Mouse (Mus musculus) lung, postnatal 0 days (tissue): ENCODE results near the gene Sipa1. TPM values are rescaled to one million over a fixed set of nuclear protein-coding genes. Genes with fewer than 3 reads are reported as not detected.

Source experiments
- ATAC-seq: fragments of 200-750 bp; cut with Nextera tagmentation; 2 replicates; pipeline ENCODE4 v1.8.0; 2017; ENCODE audit warnings: moderate library complexity
- DNase-seq: peaks from one replicate; pipeline ENCODE4 v3.0.0-alpha.2; 2016; ENCODE audit warnings: low spot score
- H3K27ac ChIP-seq: fragments of 300-500 bp; sonication (generic); 2 replicates; pipeline ENCODE4 v1.5.1; 2014; ENCODE audit warnings: antibody characterized with exemption, mild to moderate bottlenecking, low read length, mixed read lengths
- H3K27me3 ChIP-seq: fragments of 300-500 bp; sonication (generic); replicated peaks from 2 replicates; pipeline ENCODE4 v1.6.1; 2014; ENCODE audit warnings: low read length, mixed read lengths; ENCODE audit not compliant: insufficient read depth
- H3K36me3 ChIP-seq: fragments of 300-500 bp; sonication (generic); 2 replicates; pipeline ENCODE4 v1.6.1; 2014; ENCODE audit warnings: low read length, mixed read lengths; ENCODE audit not compliant: insufficient read depth
- H3K4me1 ChIP-seq: fragments of 300-500 bp; sonication (generic); 2 replicates; pipeline ENCODE4 v1.6.1; 2014; ENCODE audit warnings: antibody characterized with exemption, low read depth, low read length, mixed read lengths; ENCODE audit not compliant: insufficient read depth
- H3K4me2 ChIP-seq: fragments of 300-500 bp; sonication (generic); replicated peaks from 2 replicates; pipeline ENCODE4 v1.6.1; 2014; ENCODE audit warnings: low read depth, mild to moderate bottlenecking, low read length, moderate library complexity, mixed read lengths
- H3K4me3 ChIP-seq: fragments of 300-500 bp; sonication (generic); 2 replicates; pipeline ENCODE4 v1.5.1; 2014; ENCODE audit warnings: low read depth, low read length
- H3K9ac ChIP-seq: fragments of 300-500 bp; sonication (generic); replicated peaks from 2 replicates; pipeline ENCODE4 v1.6.1; 2014; ENCODE audit warnings: low read depth, mild to moderate bottlenecking
- H3K9me3 ChIP-seq: fragments of 300-500 bp; sonication (generic); 2 replicates; pipeline ENCODE4 v1.6.1; 2016; ENCODE audit warnings: low read length, mixed read lengths
- CTCF ChIP-seq: IDR thresholded peaks from 2 replicates; pipeline ENCODE4 v1.5.1; 2016; ENCODE audit warnings: antibody characterized with exemption, mild to moderate bottlenecking
- EP300 ChIP-seq: IDR thresholded peaks from 2 replicates; pipeline ENCODE4 v1.6.1; 2016; ENCODE audit warnings: antibody characterized with exemption, mild to moderate bottlenecking, control low read depth
- WGBS: fragments of 180-500 bp; shearing (Covaris S2); extraction: QIAGEN DNeasy Blood & Tissue Kit; methylation state at CpG from one replicate; pipeline ENCODE4 v1.1.7; 2014; 5-methylcytosine and 5-hydroxymethylcytosine counted together
- polyA plus RNA-seq: library from polyadenylated mRNA; unstranded; fragments of >200 nt; fragmentation: Nextera tagmentation; extraction: Ambion mirVana; gene quantifications from 2 replicates; pipeline ENCODE4 v1.2.1, GENCODE M21; 2015

Sipa1 gene
- polyA plus RNA-seq = 32.6 and 38.2 TPM in 2 replicates

GRCm38 (mm10) chr19:5662981-5663913 is at the start of gene Sipa1:
Sipa1 (minus strand) TSS chr19:5663707.
- Histone ChIP-seq H3K4me2 (peak within 1 kb of the TSS; percentile 62), H3K9me3 (no peaks in the 10 kb centered on the region), H3K4me3 (peak within 1 kb of the TSS; percentile 37), H3K9ac (peak within 1 kb of the TSS; percentile 20; the same call in 1 of the 2 replicates), H3K36me3 (peaks cover 21% of the 10 kb centered on the region), H3K4me1 (no peaks in the 10 kb centered on the region), H3K27me3 (no peaks in the 10 kb centered on the region), H3K27ac (peak within 1 kb of the TSS; percentile 62)
- TF ChIP-seq CTCF = peak; percentile 29; the same call in 1 of the 2 replicates
- TF ChIP-seq EP300 = no peak
- 5% methylated on average over 32 of the region's 32 CpGs for WGBS
- ATAC-seq = peak; percentile 94
- DNase-seq = peak; percentile 96

GRCm38 (mm10) chr19:5713255-5713654 is 49.7 kb upstream of the Sipa1 start:
- H3K9ac ChIP-seq = no peak overlapping the region
- no peaks in the 10 kb centered on the region for H3K27me3 ChIP-seq
- peaks cover 8% of the 10 kb centered on the region for H3K4me1 ChIP-seq
- peaks cover 11% of the 10 kb centered on the region; the same call in 1 of the 2 replicates for H3K36me3 ChIP-seq
- no peak overlapping the region for H3K4me3 ChIP-seq
- DNase-seq = no peak
- peak overlapping the region; percentile 62 for H3K27ac ChIP-seq
- 56% methylated on average over 5 of the region's 5 CpGs for WGBS
- no peak for TF ChIP-seq EP300
- TF ChIP-seq CTCF = no peak
- H3K9me3 ChIP-seq = no peaks in the 10 kb centered on the region
- no peak for ATAC-seq
- H3K4me2 ChIP-seq = no peak overlapping the region

DNA sequence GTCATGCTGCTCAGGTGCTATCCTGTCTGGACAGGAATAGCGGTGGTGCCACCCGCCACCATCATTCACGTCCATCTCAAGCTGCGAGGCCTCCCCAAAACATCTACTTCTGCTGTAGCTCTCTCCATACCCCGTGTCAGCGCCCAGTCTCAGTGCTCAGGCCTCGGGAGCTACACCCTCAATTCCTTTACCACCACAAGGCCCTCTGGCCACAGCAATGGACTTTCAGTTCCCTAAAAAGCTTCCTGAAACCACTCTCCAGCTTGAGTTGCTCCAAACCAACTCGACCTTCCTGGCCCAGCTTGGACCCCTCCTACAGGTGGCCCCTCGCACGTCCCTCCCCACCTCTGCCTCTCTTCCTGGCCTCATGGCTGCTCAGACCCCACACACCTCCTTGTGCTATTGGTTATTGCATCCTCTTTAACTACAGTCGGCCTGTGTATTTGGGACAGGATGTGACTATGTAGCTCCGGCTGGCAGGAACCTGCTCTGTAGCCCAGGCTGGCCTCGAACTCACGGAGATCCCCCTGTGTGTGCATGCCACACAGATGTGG is 48.5 kb upstream of the Sipa1 start:
- Histone ChIP-seq H3K4me1 (peaks cover 8% of the 10 kb centered on the region), H3K4me3 (no peak overlapping the region), H3K9me3 (no peaks in the 10 kb centered on the region), H3K27me3 (no peaks in the 10 kb centered on the region), H3K27ac (no peak overlapping the region), H3K36me3 (peaks cover 16% of the 10 kb centered on the region; the same call in 1 of the 2 replicates), H3K9ac (no peak overlapping the region), H3K4me2 (no peak overlapping the region)
- DNase-seq (no peak), ATAC-seq (no peak)
- TF ChIP-seq EP300 (no peak), CTCF (no peak)
- WGBS = 89% methylated on average over 14 of the region's 14 CpGs

DNA sequence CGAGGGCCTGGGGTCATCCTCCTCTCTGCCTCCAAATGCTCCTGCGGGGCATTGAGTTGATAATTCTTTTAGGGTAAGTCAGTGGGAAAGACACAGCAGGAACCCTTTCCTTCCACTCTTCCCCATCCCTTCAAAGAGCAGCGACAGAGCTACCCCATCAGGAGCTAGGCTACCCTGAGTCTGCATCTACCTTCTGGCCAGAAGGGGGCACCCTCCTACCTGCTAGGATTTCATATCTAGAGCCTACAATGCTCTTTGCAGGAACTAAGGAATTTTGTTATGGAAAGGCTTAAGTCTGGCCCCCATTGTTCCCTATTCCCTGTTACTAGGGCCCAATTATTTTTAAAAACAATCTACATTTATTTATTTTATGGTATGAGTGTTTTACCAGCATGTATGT is 47.7 kb upstream of the Sipa1 start:
- no peaks in the 10 kb centered on the region for H3K27me3 ChIP-seq
- WGBS = 22% methylated on average over 3 of the region's 3 CpGs
- peaks cover 16% of the 10 kb centered on the region; the same call in 1 of the 2 replicates for H3K36me3 ChIP-seq
- ATAC-seq = peak; percentile 31
- no peaks in the 10 kb centered on the region for H3K9me3 ChIP-seq
- H3K9ac ChIP-seq = no peak overlapping the region
- H3K4me1 ChIP-seq = peaks cover 8% of the 10 kb centered on the region
- TF ChIP-seq EP300 = no peak
- TF ChIP-seq CTCF = peak; percentile 89
- H3K27ac ChIP-seq = no peak overlapping the region
- no peak overlapping the region for H3K4me3 ChIP-seq
- no peak overlapping the region for H3K4me2 ChIP-seq
- DNase-seq = peak; percentile 89

- Histone ChIP-seq H3K36me3 (peaks cover 16% of the 10 kb centered on the region; the same call in 1 of the 2 replicates), H3K4me3 (no peak overlapping the region), H3K27me3 (no peaks in the 10 kb centered on the region), H3K27ac (no peak overlapping the region), H3K9ac (no peak overlapping the region), H3K4me2 (no peak overlapping the region), H3K9me3 (no peaks in the 10 kb centered on the region), H3K4me1 (peaks cover 8% of the 10 kb centered on the region)
- no peak for DNase-seq
- TF ChIP-seq CTCF (no peak), EP300 (no peak)
- no peak for ATAC-seq
- WGBS = 85% methylated on average over 7 of the region's 8 CpGs
Measured at GRCm38 (mm10) chr19:5710581-5710980, 47.1 kb upstream of the Sipa1 start.

- TF ChIP-seq EP300 (no peak), CTCF (no peak)
- Histone ChIP-seq H3K36me3 (peaks cover 16% of the 10 kb centered on the region; the same call in 1 of the 2 replicates), H3K4me3 (no peak overlapping the region), H3K9me3 (no peaks in the 10 kb centered on the region), H3K4me2 (no peak overlapping the region), H3K27me3 (no peaks in the 10 kb centered on the region), H3K9ac (no peak overlapping the region), H3K4me1 (peaks cover 8% of the 10 kb centered on the region), H3K27ac (no peak overlapping the region)
- DNase-seq = no peak
- 95% methylated on average over 6 of the region's 6 CpGs for WGBS
- ATAC-seq = no peak
Measured at GRCm38 (mm10) chr19:5710068-5710467, 46.6 kb upstream of the Sipa1 start.
